Mouse (Mus musculus) spleen, adult 12 weeks (tissue): ENCODE measurements around the gene Lce1m.
"Not testable (repeated sequence)": the region's sequence is repeated elsewhere in the genome, so short reads cannot be mapped to it uniquely, and the experiment has no call there.

Source experiments
- DNase-seq: peaks from one replicate; pipeline ENCODE4 v3.0.0; 2022; ENCODE audit warnings: low spot score

The Lce1m gene

GRCm38 (mm10) chr3:93018960-93019359 lies at the start of gene Lce1m:
Gene Lce1m (minus strand): TSS chr3:93019060.
- DNase-seq, result no peak

- not testable (repeated sequence) for DNase-seq
Measured at GRCm38 (mm10) chr3:93068523-93068922, 49.7 kb upstream of the Lce1m start, which contains the start of gene Gm4858. Gene Gm4858 (plus strand): TSS chr3:93068823.

GRCm38 (mm10) chr3:93052826-93053474 lies 34.1 kb upstream of the Lce1m start:
- no peak for DNase-seq

GRCm38 (mm10) chr3:93050182-93050581 lies 31.3 kb upstream of the Lce1m start:
- no peak for DNase-seq

GRCm38 (mm10) chr3:93031450-93031849 lies 12.6 kb upstream of the Lce1m start:
- DNase-seq, result no peak

GRCm38 (mm10) chr3:93025486-93025885 lies 6.6 kb upstream of the Lce1m start:
- no peak for DNase-seq

GRCm38 (mm10) chr3:93023411-93024184 lies 4.7 kb upstream of the Lce1m start:
- DNase-seq, result no peak

- DNase-seq, result no peak
Measured at GRCm38 (mm10) chr3:93021171-93021570, 2.3 kb upstream of the Lce1m start.

GRCm38 (mm10) chr3:93015460-93016104 lies 3.3 kb downstream of the Lce1m start, which contains the start of gene Crct1:
Gene Crct1 (minus strand): TSS chr3:93015687.
- no peak for DNase-seq

GRCm38 (mm10) chr3:93014871-93015270 lies 4.0 kb downstream of the Lce1m start:
- no peak for DNase-seq

- no peak for DNase-seq
Measured at GRCm38 (mm10) chr3:93014378-93014801, 4.5 kb downstream of the Lce1m start.

- no peak for DNase-seq
Measured at GRCm38 (mm10) chr3:93002843-93003242, 16.0 kb downstream of the Lce1m start.

GRCm38 (mm10) chr3:93000621-93001020 lies 18.2 kb downstream of the Lce1m start:
- no peak for DNase-seq

GRCm38 (mm10) chr3:92998691-92999090 lies 20.2 kb downstream of the Lce1m start:
- no peak for DNase-seq

GRCm38 (mm10) chr3:92991926-92992325 lies 26.9 kb downstream of the Lce1m start, which contains the start of gene Lce3f:
Gene Lce3f (plus strand): TSS chr3:92992226.
- no peak for DNase-seq

GRCm38 (mm10) chr3:92978484-92978883 lies 40.4 kb downstream of the Lce1m start:
- no peak for DNase-seq
